Mouse (Mus musculus) embryonic facial prominence, embryonic 14.5 days (tissue): ENCODE measurements around the gene Npas2. TPM values are rescaled to one million over a fixed set of nuclear protein-coding genes. Genes with fewer than 3 reads are reported as not detected.

ENCODE experiments used
- ATAC-seq: fragments of 200-750 bp; cut with Nextera tagmentation; 2 replicates; pipeline ENCODE4 v1.8.0; 2017; ENCODE audit warnings: low read depth, moderate number of reproducible peaks, moderate TSS enrichment
- DNase-seq: peaks from one replicate; pipeline ENCODE4 v3.0.0-alpha.2; 2015; ENCODE audit warnings: low spot score
- H3K27ac ChIP-seq: fragments of 300-500 bp; sonication (generic); replicated peaks from 2 replicates; pipeline ENCODE4 v1.5.1; 2014; ENCODE audit warnings: low read depth, mild to moderate bottlenecking, low read length, moderate library complexity
- H3K27me3 ChIP-seq: fragments of 300-500 bp; sonication (generic); replicated peaks from 2 replicates; pipeline ENCODE4 v1.6.1; 2014; ENCODE audit warnings: low read length; ENCODE audit not compliant: control insufficient read depth, insufficient read depth
- H3K36me3 ChIP-seq: fragments of 300-500 bp; sonication (generic); 2 replicates; pipeline ENCODE4 v1.6.1; 2014; ENCODE audit warnings: low read length, mixed read lengths; ENCODE audit not compliant: control insufficient read depth, insufficient read depth
- H3K4me1 ChIP-seq: fragments of 300-500 bp; sonication (generic); 2 replicates; pipeline ENCODE4 v1.6.1; 2014; ENCODE audit warnings: antibody characterized with exemption, low read length; ENCODE audit not compliant: control insufficient read depth, insufficient read depth
- H3K4me2 ChIP-seq: fragments of 300-500 bp; sonication (generic); 2 replicates; pipeline ENCODE4 v1.6.1; 2014; ENCODE audit warnings: low read depth, mild to moderate bottlenecking, low read length, moderate library complexity, mixed read lengths
- H3K4me3 ChIP-seq: fragments of 300-500 bp; sonication (generic); 2 replicates; pipeline ENCODE4 v1.5.1; 2014; ENCODE audit warnings: low read depth, mild to moderate bottlenecking, low read length
- H3K9ac ChIP-seq: fragments of 300-500 bp; sonication (generic); 2 replicates; pipeline ENCODE4 v1.6.1; 2014; ENCODE audit warnings: low read depth, mild to moderate bottlenecking, low read length, moderate library complexity, mixed read lengths
- H3K9me3 ChIP-seq: fragments of 300-500 bp; sonication (generic); 2 replicates; pipeline ENCODE4 v1.6.1; 2016; ENCODE audit warnings: low read length; ENCODE audit not compliant: control insufficient read depth
- WGBS: fragments of 180-500 bp; shearing (Covaris S2); extraction: QIAGEN DNeasy Blood & Tissue Kit; methylation state at CpG from one replicate; pipeline ENCODE4 v1.1.7; 2014; 5-methylcytosine and 5-hydroxymethylcytosine counted together
- polyA plus RNA-seq: library from polyadenylated mRNA; unstranded; fragments of >200 nt; fragmentation: Nextera tagmentation; extraction: Ambion mirVana; gene quantifications from 2 replicates; pipeline ENCODE4 v1.2.1, GENCODE M21; 2014

The Npas2 gene
- polyA plus RNA-seq, 1 experiment from 2014 or later, result 2.7 TPM

DNA sequence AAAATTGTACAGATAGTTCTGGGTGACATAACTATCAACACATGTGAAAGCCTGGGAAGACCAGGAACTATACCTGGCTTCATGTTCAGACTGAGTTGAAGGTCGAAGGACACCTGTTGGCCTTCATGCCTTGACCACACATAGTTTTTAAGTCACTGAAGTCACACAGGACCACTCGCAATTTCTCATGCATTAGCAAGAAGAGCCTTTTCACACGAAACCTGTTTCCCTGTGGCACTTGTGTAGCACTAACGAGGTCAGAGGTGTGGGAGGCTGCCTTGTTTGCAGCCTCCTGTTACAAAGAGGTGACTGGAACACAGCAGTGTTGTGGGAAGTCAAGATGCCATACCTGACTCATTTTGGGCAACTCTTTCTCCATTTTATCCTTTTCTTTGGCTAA lies 179.8 kb downstream of the Npas2 start:
- Histone ChIP-seq H3K27me3 (no peaks in the 10 kb centered on the region), H3K36me3 (peaks cover 66% of the 10 kb centered on the region), H3K4me3 (no peak overlapping the region), H3K4me1 (peaks cover 8% of the 10 kb centered on the region; the same call in 1 of the 2 replicates), H3K9ac (no peak overlapping the region), H3K27ac (no peak overlapping the region), H3K9me3 (no peaks in the 10 kb centered on the region), H3K4me2 (no peak overlapping the region)
- 75% methylated on average over 4 of the region's 4 CpGs for WGBS
- DNase-seq, result no peak
- no peak for ATAC-seq

DNA sequence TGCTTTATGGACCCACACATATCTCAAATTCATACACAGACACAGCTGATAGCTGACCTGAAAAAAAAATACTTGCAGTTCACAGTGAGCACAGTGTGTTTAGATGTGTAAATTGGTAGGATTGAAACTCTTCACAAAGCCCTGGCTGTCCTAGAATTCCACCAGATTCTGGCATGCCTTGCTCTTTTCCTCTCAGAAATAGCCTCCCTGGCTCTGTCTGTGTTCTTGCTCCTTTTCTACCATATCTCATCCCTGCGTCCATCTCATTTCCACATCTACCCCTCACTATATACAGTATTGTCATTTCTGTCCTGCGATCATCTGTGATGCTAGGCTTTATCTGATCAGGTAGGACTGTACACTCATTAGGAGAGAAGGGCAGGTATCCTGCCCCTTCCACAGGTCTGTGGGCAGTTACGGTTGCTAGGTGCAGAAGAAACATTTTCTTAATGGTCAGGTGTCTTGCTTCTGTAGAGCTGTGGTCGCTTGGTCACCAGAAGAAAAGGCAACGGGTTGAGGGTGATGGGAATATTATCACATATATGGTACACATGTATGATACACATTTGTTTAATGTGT lies 180.8 kb downstream of the Npas2 start:
- Histone ChIP-seq H3K4me2 (no peak overlapping the region), H3K9ac (no peak overlapping the region), H3K4me1 (peaks cover 3% of the 10 kb centered on the region; the same call in 1 of the 2 replicates), H3K9me3 (no peaks in the 10 kb centered on the region), H3K4me3 (no peak overlapping the region), H3K36me3 (peaks cover 65% of the 10 kb centered on the region), H3K27me3 (no peaks in the 10 kb centered on the region), H3K27ac (no peak overlapping the region)
- no peak for ATAC-seq
- DNase-seq, result no peak
- 82% methylated on average over 5 of the region's 5 CpGs for WGBS

DNA sequence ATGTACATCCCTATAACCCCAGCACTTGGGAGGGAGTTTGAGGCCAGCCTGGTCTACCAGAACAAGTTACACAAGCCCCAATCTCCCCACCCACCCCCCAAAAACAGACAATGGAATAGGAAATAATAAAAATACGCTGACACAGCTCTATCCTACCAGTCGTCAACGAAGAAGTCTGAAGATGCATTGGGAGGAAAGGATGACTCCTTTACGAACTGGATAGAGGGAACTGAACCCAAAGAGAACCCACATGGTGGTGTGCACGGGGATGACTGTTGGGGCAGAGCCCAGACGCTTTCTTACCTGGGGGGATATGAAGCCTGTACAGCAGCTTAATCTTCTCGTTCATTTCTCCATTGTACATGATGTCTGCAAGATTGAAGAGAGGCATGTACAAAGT lies 182.6 kb downstream of the Npas2 start:
- Histone ChIP-seq H3K9ac (no peak overlapping the region), H3K36me3 (peaks cover 48% of the 10 kb centered on the region), H3K27me3 (no peaks in the 10 kb centered on the region), H3K4me1 (no peaks in the 10 kb centered on the region), H3K4me3 (no peak overlapping the region), H3K4me2 (no peak overlapping the region), H3K27ac (no peak overlapping the region), H3K9me3 (no peaks in the 10 kb centered on the region)
- no peak for ATAC-seq
- WGBS, result 80% methylated on average over 7 of the region's 7 CpGs
- DNase-seq, result no peak

DNA sequence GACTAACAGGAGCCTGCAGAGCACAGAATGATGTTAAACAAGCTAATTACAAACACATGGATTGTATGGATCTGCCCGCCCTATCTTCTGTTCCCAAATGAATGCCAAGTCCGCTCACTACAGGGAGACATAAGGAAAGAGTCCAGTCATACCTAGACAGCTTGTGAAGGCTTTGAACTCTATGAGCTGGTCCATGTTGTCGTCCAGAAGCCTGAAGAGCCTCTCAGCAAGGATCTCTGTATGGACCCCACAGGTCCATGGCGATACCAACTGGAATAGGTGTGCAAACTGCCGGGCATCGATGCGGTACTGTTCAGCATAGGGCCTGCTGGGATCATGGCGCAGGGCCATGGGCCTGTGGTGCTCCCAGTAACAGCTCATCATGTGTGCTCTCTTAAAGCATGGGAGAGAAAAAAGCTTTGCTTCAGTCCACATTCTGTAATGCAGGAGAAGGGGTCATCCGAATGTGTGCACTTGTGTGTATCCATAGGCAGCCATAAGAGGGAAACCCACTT lies 183.3 kb downstream of the Npas2 start:
- H3K4me1 ChIP-seq, result no peaks in the 10 kb centered on the region
- no peak overlapping the region for H3K27ac ChIP-seq
- no peak for ATAC-seq
- H3K27me3 ChIP-seq, result no peaks in the 10 kb centered on the region
- 91% methylated on average over 9 of the region's 9 CpGs for WGBS
- peaks cover 43% of the 10 kb centered on the region for H3K36me3 ChIP-seq
- no peak for DNase-seq
- H3K9me3 ChIP-seq, result no peaks in the 10 kb centered on the region
- no peak overlapping the region for H3K4me3 ChIP-seq
- no peak overlapping the region for H3K4me2 ChIP-seq
- no peak overlapping the region for H3K9ac ChIP-seq

DNA sequence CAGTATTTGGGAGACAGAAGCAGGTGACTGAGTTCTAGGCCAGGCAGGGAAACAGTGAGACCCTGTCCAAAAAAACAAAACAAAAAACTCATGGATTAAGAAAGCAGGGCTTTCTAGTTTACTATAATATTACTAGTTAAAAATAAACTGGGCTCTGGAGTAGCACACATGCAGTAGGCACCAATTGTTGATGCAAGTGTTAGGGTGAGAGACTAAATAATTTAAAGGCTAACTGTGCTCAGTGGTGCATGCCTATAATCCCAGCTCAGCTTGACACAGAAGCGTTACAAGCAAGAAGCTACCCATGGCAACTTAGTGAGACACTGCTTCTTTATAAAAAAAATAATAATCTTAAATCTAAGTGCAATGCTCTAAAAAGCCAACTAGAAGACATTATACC lies 185.0 kb downstream of the Npas2 start:
- WGBS, result 79% methylated on average over 1 of the region's 1 CpGs

DNA sequence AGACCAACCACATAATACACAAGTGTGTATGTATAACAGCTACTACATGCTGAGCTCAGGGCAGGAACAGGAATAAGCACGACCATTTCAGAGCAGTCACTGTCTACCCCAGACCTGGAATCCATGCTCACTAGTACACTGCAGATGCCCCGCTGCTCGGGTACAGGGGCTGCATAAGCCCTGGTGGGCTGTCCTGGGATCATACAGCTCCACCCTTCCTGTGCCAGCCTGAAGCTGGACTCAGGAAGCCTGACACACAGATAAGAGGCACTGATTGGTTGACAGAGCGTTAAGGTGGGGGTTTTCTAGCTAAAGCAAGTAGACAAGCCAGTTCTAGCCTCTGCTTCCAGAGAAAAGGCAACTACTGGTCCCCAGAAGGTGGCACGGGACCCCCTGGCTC lies 185.5 kb downstream of the Npas2 start:
- WGBS, result 64% methylated on average over 5 of the region's 5 CpGs
- no peaks in the 10 kb centered on the region for H3K9me3 ChIP-seq
- ATAC-seq, result no peak

More for the DNA sequence above, 185.0 kb downstream of the Npas2 start:
- no peaks in the 10 kb centered on the region for H3K4me1 ChIP-seq
- peaks cover 26% of the 10 kb centered on the region for H3K36me3 ChIP-seq
- H3K27me3 ChIP-seq, result no peaks in the 10 kb centered on the region
- DNase-seq, result no peak
- H3K27ac ChIP-seq, result no peak overlapping the region
- no peak overlapping the region for H3K4me3 ChIP-seq
- ATAC-seq, result no peak
- H3K4me2 ChIP-seq, result no peak overlapping the region
- H3K9me3 ChIP-seq, result no peaks in the 10 kb centered on the region
- no peak overlapping the region for H3K9ac ChIP-seq

DNA sequence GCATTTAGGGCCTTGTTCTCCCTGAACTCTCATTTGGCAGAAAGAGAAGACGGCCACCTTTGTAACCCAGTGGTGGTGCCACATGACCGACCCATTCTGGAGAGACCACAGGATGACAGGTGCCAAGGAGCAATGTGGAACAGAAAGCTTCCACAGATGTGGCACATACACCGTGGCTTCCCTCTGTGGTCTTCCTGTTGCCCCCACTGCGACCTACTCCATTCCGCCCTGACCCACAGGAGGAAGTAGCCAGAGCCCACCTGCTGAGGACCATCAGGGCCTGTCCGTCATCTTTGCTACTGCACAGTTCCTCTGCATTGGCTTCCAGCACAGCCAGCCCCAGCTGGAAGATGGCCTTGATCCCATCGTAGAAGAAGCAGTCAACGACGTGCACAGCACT lies 187.5 kb downstream of the Npas2 start:
- no peak for DNase-seq
- WGBS, result 76% methylated on average over 9 of the region's 9 CpGs

More for the DNA sequence above, 185.5 kb downstream of the Npas2 start:
- no peak overlapping the region for H3K4me3 ChIP-seq
- H3K9ac ChIP-seq, result no peak overlapping the region
- DNase-seq, result no peak
- H3K4me1 ChIP-seq, result no peaks in the 10 kb centered on the region
- peaks cover 21% of the 10 kb centered on the region; the same call in 1 of the 2 replicates for H3K36me3 ChIP-seq
- no peak overlapping the region for H3K27ac ChIP-seq
- H3K4me2 ChIP-seq, result no peak overlapping the region
- no peaks in the 10 kb centered on the region for H3K27me3 ChIP-seq

DNA sequence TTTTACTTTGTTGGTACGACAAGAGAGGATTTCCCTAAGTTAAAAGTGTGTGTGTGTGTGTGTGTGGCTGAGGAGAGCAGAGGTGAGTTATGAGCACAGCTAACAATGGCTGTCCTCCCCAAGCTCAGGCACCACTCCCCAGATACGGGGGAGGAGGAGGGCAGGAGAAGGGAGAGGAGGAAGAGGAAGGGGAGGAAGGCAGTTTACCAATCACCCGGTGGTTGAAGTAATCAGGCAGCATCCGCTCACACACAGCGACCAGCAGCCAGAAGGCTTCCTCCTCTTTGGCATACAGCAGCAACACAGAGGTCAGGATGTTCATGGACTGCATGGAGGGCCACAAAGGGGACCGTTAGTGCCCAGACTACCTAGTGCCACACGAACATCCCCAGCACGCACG lies 191.4 kb downstream of the Npas2 start:
- Histone ChIP-seq H3K27me3 (no peaks in the 10 kb centered on the region), H3K36me3 (peaks cover 3% of the 10 kb centered on the region; the same call in 1 of the 2 replicates), H3K4me1 (no peaks in the 10 kb centered on the region), H3K27ac (no peak overlapping the region), H3K4me3 (no peak overlapping the region), H3K9me3 (no peaks in the 10 kb centered on the region), H3K9ac (no peak overlapping the region), H3K4me2 (no peak overlapping the region)
- 79% methylated on average over 9 of the region's 9 CpGs for WGBS
- DNase-seq (no peak), ATAC-seq (no peak)

More for the DNA sequence above, 187.5 kb downstream of the Npas2 start:
- H3K4me3 ChIP-seq, result no peak overlapping the region
- no peaks in the 10 kb centered on the region for H3K27me3 ChIP-seq
- H3K4me1 ChIP-seq, result no peaks in the 10 kb centered on the region
- H3K9me3 ChIP-seq, result no peaks in the 10 kb centered on the region
- no peak for ATAC-seq
- no peak overlapping the region for H3K9ac ChIP-seq
- no peak overlapping the region for H3K27ac ChIP-seq
- H3K36me3 ChIP-seq, result 0 out of 2 replicates have a peak, but pooled peaks cover 11% of the 10 kb centered on the region
- H3K4me2 ChIP-seq, result no peak overlapping the region

DNA sequence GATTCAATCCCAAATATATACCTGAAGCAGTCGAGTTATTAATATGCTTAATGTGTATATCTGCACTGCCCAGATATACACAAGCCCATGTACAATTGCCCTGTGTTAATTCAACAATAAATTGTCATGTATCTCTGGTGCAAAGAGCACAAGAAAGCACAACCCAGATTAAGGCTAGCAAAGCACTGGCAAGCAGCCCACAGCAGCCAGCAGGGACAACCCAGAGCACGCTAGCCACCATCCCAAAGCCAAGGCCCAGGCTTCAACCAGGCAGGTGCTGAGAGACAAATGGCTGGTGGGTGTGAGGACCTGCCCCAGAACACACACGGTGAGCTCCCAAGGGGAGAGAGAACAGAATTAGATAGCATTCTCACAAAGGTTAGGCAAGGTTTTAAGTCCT lies 192.9 kb downstream of the Npas2 start:
- Histone ChIP-seq H3K9ac (no peak overlapping the region), H3K27ac (no peak overlapping the region), H3K4me2 (no peak overlapping the region), H3K9me3 (no peaks in the 10 kb centered on the region), H3K4me3 (no peak overlapping the region), H3K36me3 (no peaks in the 10 kb centered on the region; the same call in 1 of the 2 replicates), H3K4me1 (no peaks in the 10 kb centered on the region), H3K27me3 (no peaks in the 10 kb centered on the region)
- 83% methylated on average over 3 of the region's 3 CpGs for WGBS
- DNase-seq, result no peak
- ATAC-seq, result no peak
